Mouse (Mus musculus) heart, adult 9 months (tissue): Measurements from ENCODE around the gene Cd69.

Source experiments
- DNase-seq, 2 experiments: peaks; one replicate each; pipeline ENCODE4 v3.0.0; 2022; ENCODE audit warnings: low spot score in 2 of 2

Gene Cd69

GRCm38 (mm10) chr6:129246992-129247391 lies 28.2 kb downstream of the Cd69 start:
- DNase-seq = no peak

- no peak for DNase-seq
These were observed 29.4 kb downstream of the Cd69 start for GRCm38 (mm10) chr6:129245793-129246192.

- DNase-seq = no peak
These were observed 33.3 kb downstream of the Cd69 start for GRCm38 (mm10) chr6:129241907-129242306.

GRCm38 (mm10) chr6:129241471-129241870 lies 33.8 kb downstream of the Cd69 start:
- DNase-seq = no peak

- DNase-seq = no peak
These were observed 35.5 kb downstream of the Cd69 start for GRCm38 (mm10) chr6:129239564-129240248.

- peak in 1 of 2 experiments; percentile 67 for DNase-seq
These were observed 36.8 kb downstream of the Cd69 start for GRCm38 (mm10) chr6:129238275-129239038.

- peak; percentile 92 to 93 for DNase-seq
These were observed 37.6 kb downstream of the Cd69 start for GRCm38 (mm10) chr6:129237350-129238274.

- DNase-seq = no peak
These were observed 38.4 kb downstream of the Cd69 start for GRCm38 (mm10) chr6:129236652-129237342.

GRCm38 (mm10) chr6:129235855-129236461 lies 39.3 kb downstream of the Cd69 start:
- DNase-seq = peak; percentile 73 to 84

GRCm38 (mm10) chr6:129234456-129235360 lies 40.5 kb downstream of the Cd69 start:
- DNase-seq = no peak

GRCm38 (mm10) chr6:129233955-129234369 lies 41.3 kb downstream of the Cd69 start:
- no peak for DNase-seq

- no peak for DNase-seq
These were observed 41.8 kb downstream of the Cd69 start for GRCm38 (mm10) chr6:129233366-129233954.

- DNase-seq = peak; percentile 79 to 92
These were observed 42.4 kb downstream of the Cd69 start for GRCm38 (mm10) chr6:129232842-129233205.

- no peak for DNase-seq
These were observed 43.0 kb downstream of the Cd69 start for GRCm38 (mm10) chr6:129232005-129232841.

- peak; percentile 87 to 92 for DNase-seq
These were observed 45.3 kb downstream of the Cd69 start for GRCm38 (mm10) chr6:129229774-129230578.

GRCm38 (mm10) chr6:129228935-129229773 lies 46.1 kb downstream of the Cd69 start:
- no peak for DNase-seq

GRCm38 (mm10) chr6:129225078-129225477 lies 50.2 kb downstream of the Cd69 start:
- DNase-seq = no peak
